Mouse (Mus musculus) thymus, postnatal 10 days (tissue): ENCODE measurements around the gene Anln.
"Not testable (repeated sequence)": the region's sequence is repeated elsewhere in the genome, so short reads cannot be mapped to it uniquely, and the experiment has no call there.

Experiments
- DNase-seq, 2 experiments: peaks; one replicate each; pipeline ENCODE4 v3.0.0; 2021; ENCODE audit warnings: low spot score in 2 of 2

Anln gene

GRCm38 (mm10) chr9:22389021-22389476, at the start of gene Anln:
Gene Anln, minus strand, starts transcription at chr9:22389188.
- DNase-seq: peak; percentile 91 to 97

- DNase-seq: no peak
These were observed 45.1 kb upstream of the Anln start for GRCm38 (mm10) chr9:22434101-22434500.

- no peak for DNase-seq
These were observed 44.2 kb upstream of the Anln start for GRCm38 (mm10) chr9:22433221-22433620.

GRCm38 (mm10) chr9:22430315-22430840, 41.4 kb upstream of the Anln start:
- DNase-seq: peak in 1 of 2 experiments; percentile 30

- DNase-seq: peak; percentile 38 to 43
These were observed 40.7 kb upstream of the Anln start for GRCm38 (mm10) chr9:22429533-22430241.

GRCm38 (mm10) chr9:22428666-22429410, 39.9 kb upstream of the Anln start:
- DNase-seq: no peak

GRCm38 (mm10) chr9:22428028-22428665, 39.2 kb upstream of the Anln start:
- no peak for DNase-seq

- no peak for DNase-seq
These were observed 35.7 kb upstream of the Anln start for GRCm38 (mm10) chr9:22424719-22425118.

GRCm38 (mm10) chr9:22424196-22424595, 35.2 kb upstream of the Anln start:
- DNase-seq: no peak

GRCm38 (mm10) chr9:22423507-22423906, 34.5 kb upstream of the Anln start:
- no peak for DNase-seq

GRCm38 (mm10) chr9:22422559-22422958, 33.6 kb upstream of the Anln start:
- DNase-seq: no peak

- no peak for DNase-seq
These were observed 31.5 kb upstream of the Anln start for GRCm38 (mm10) chr9:22420491-22420890.

- no peak for DNase-seq
These were observed 30.9 kb upstream of the Anln start for GRCm38 (mm10) chr9:22419877-22420276.

GRCm38 (mm10) chr9:22417547-22417946, 28.6 kb upstream of the Anln start:
- DNase-seq: no peak

- DNase-seq: no peak
These were observed 27.2 kb upstream of the Anln start for GRCm38 (mm10) chr9:22416187-22416586.

GRCm38 (mm10) chr9:22411002-22411857, 22.2 kb upstream of the Anln start, which contains the start of gene 9530077C05Rik:
Gene 9530077C05Rik, plus strand, starts transcription at chr9:22411513.
- peak; percentile 95 to 96 for DNase-seq

- no peak for DNase-seq
These were observed 20.5 kb upstream of the Anln start for GRCm38 (mm10) chr9:22409501-22409900.

GRCm38 (mm10) chr9:22408344-22408743, 19.4 kb upstream of the Anln start:
- not testable (repeated sequence) for DNase-seq

- not testable (repeated sequence) for DNase-seq
These were observed 18.6 kb upstream of the Anln start for GRCm38 (mm10) chr9:22407633-22408032.

GRCm38 (mm10) chr9:22405414-22405813, 16.4 kb upstream of the Anln start:
- no peak for DNase-seq

GRCm38 (mm10) chr9:22403501-22403900, 14.5 kb upstream of the Anln start:
- not testable (repeated sequence) for DNase-seq
